Mouse (Mus musculus): ENCODE results near the gene Cd248.

Cd248 gene

GRCm38 (mm10) chr19:5106731-5107191, 38.9 kb downstream of the Cd248 start, which contains the start of gene Rab1b:
TSS of gene Rab1b (minus strand) at chr19:5107072.
- peak; percentile 99 for DNase-seq (ENCODE audit: low spot score in 2 of 2)

- DNase-seq (ENCODE audit: low spot score in 2 of 2): no peak
Observed at GRCm38 (mm10) chr19:5107556-5108270, 39.8 kb downstream of the Cd248 start.

GRCm38 (mm10) chr19:5108271-5108575, 40.3 kb downstream of the Cd248 start:
- peak in 1 of 2 experiments; percentile 25 for DNase-seq (ENCODE audit: low spot score in 2 of 2)

- DNase-seq (ENCODE audit: low spot score in 2 of 2): no peak
Observed at GRCm38 (mm10) chr19:5108702-5109101, 40.8 kb downstream of the Cd248 start.

- peak; percentile 33 to 76 for DNase-seq (ENCODE audit: low spot score in 2 of 2)
Observed at GRCm38 (mm10) chr19:5109659-5110453, 42.0 kb downstream of the Cd248 start.

GRCm38 (mm10) chr19:5113783-5114182, 45.9 kb downstream of the Cd248 start:
- no peak for DNase-seq (ENCODE audit: low spot score in 2 of 2)

- peak; percentile 80 to 93 for DNase-seq (ENCODE audit: low spot score in 2 of 2)
Observed at GRCm38 (mm10) chr19:5117494-5118383, 49.9 kb downstream of the Cd248 start.

GRCm38 (mm10) chr19:5118384-5118698, 50.5 kb downstream of the Cd248 start, which contains the start of gene Klc2:
TSS of gene Klc2 (minus strand) at chr19:5118560.
- DNase-seq (ENCODE audit: low spot score in 2 of 2): no peak
